Mouse (Mus musculus): ENCODE measurements around the gene Tdrd3.

Tdrd3 gene

GRCm38 (mm10) chr14:87566211-87566610, 149.8 kb downstream of the Tdrd3 start:
- no peak for DNase-seq (ENCODE audit: low spot score in 2 of 2)

DNA sequence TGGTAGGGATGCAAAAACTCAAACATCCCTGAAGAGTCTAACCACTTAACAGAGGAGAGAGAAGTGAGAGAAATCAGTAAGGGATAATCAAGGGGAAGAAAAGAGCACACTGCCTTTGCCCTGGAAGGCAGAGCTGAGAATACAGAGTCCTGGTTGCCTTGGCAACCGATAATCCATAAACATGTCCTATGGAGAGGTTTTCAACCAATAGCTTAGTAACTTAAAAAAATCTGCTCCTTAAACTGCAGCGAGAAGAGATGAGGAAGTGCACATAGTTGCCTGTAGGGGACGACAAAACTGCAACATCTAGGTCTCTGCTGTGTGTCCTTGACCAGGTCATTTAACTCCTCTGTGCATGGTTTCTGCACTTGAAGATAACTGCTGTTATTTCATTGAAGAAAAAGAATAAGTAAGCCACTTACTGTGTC, 150.6 kb downstream of the Tdrd3 start:
- no peak for DNase-seq (ENCODE audit: low spot score in 2 of 2)

DNA sequence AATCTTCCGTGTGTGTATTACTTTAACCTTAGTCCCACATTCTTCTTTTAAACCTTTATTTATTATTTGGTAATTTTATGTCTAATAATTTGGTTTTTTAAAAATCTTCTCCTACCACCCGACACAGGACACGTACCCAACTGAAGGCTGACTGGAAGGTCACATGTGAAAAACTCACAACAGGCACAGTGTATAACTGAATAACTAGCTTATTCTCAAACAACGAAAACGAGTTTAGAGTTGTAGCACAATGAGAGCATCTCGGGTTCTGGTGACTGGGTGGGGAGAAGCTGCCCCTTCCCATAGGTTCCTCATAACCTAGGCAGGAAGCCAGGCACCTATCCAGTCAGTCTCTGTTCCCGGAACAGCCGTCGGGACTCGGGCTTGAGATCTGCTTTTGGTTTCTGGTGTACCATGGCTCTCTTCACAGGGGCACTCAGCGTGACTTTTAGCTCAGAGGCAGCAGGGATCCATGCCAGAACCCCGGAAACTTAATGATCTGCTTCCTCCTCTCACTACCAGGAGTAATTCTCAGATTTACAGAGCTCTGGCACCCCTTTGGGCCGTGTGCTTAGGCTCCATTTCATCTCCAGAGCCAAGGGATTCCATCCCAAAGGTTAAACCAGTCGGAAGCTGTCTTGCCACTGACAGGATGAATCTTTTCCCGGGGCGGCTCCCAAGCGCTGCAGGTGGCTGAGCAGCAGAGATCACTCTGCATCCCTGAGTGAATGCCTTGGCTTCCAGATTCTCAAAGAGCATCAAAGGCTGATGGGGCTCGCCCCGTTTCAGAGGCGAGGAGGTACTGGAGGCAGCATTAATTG, 151.4 kb downstream of the Tdrd3 start:
- peak in 1 of 2 experiments; percentile 14 for DNase-seq (ENCODE audit: low spot score in 2 of 2)

GRCm38 (mm10) chr14:87568447-87568908, 152.0 kb downstream of the Tdrd3 start:
- DNase-seq (ENCODE audit: low spot score in 2 of 2), result peak; percentile 49 to 56

DNA sequence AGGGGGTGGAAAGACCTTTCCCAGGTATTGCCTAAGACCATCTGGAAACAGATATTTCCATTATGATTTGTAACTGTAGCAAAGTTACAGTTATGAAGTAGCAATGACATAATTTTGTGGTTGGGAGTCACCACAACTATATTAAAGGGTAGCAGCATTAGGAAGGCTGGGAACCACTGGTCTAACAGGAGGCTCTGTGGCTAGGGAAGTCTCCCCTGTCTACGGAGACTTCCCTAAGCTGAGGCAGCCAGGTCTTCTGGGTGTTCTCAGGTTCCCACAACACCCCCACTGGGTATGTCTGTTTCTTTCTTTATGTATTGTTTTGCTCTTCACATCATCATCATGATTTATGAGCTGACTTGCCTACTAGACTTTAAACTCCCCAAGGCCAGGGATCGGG, 153.0 kb downstream of the Tdrd3 start:
- DNase-seq (ENCODE audit: low spot score in 2 of 2), result no peak

- no peak for DNase-seq (ENCODE audit: low spot score in 2 of 2)
These were observed 156.0 kb downstream of the Tdrd3 start for GRCm38 (mm10) chr14:87572453-87572852.

DNA sequence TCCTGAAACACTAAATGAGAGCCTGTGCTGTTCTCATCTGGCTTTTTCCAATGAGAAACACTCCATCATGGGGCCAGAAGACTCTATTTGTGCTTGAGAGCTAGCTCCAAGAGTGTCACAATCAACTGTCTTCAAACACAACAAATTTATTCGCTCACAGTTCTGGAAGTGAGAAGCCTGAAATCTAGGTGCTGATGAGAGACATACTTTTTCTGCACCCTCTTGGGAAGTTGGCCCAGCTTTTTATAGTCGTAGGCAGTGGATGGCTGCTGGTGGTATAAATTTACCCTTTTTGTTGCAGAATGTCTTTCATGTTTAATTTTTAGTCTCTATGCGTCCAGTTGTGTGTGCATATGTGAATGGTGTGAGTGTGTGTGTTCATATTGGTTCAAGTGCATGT, 166.2 kb downstream of the Tdrd3 start:
- peak in 1 of 2 experiments; percentile 19 for DNase-seq (ENCODE audit: low spot score in 2 of 2)
